Comparison of ENCODE assay signal across 8 mouse cellular contexts in the genomic region with DNA sequence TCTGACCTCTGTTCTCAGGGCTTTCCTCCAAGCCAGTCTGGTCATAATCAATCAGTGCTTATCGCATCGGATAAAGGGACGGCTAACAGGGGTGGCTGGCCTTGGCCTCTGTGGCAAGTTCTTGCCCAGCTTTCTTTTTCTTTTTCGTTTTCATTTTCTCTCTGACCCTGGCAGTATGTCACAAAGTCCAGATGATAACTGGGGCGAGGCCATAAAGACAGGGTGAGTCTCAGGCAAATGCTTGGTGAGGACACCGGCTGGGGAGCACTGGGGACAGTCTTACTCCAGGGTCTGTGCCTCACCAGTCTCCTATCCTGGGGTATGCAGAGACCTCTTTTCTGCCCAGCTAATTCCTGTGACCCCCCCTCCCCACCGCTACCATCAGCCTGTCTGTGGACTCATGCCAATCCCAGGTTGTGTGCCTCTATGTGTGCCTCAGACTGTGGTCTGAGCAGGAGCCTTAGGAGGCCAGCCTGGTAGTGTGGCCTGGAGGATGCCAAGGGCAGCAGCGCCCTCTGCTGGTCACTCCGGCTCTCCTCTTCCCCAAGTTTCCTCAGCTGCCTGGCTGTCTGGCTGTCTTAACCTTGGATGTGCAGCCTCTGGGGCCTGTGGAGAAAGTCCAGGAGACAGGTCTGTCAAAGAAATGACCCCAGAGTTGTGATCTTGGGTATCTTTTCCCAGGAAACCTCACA. TPM values are rescaled to one million over a fixed set of nuclear protein-coding genes. Genes with fewer than 3 reads are reported as not detected.
A peak's percentile ranks its signal among the peaks of the same experiment; 100 is the strongest.
DNase-seq lines count a peak whose midpoint lies in the region; ATAC-seq and TF ChIP-seq lines count a peak whose summit lies in the region.

No protein-coding gene starts in this region.

- peak; percentile 54 for ATAC-seq in heart, embryonic 12.5 days (ENCODE audit: insufficient number of reproducible peaks, low FRiP score)
- ATAC-seq in kidney, postnatal 0 days (replicated peaks; ENCODE audit: low FRiP score, low read depth) = peak; percentile 65
- 0 out of 2 replicates have a peak, but pooled peaks have one; percentile 35 for ATAC-seq in liver, embryonic 11.5 days (replicated peaks; ENCODE audit: low FRiP score)
- peak; percentile 55; the same call in 1 of the 2 replicates for ATAC-seq in stomach, embryonic 14.5 days (ENCODE audit: insufficient number of reproducible peaks, insufficient read depth, low FRiP score, low read depth)

- peaks cover 38% of the 10 kb centered on the region for H3K27me3 ChIP-seq in heart, embryonic 12.5 days (replicated peaks)
- H3K27me3 ChIP-seq in kidney, postnatal 0 days (ENCODE audit: insufficient read depth, low read length) = no peaks in the 10 kb centered on the region; the same call in 1 of the 2 replicates
- H3K27me3 ChIP-seq in liver, embryonic 11.5 days (replicated peaks; ENCODE audit: control insufficient read depth, insufficient read depth, low read length) = peaks cover 7% of the 10 kb centered on the region
- H3K27me3 ChIP-seq in stomach, embryonic 14.5 days (ENCODE audit: control insufficient read depth, insufficient read depth, low read length) = no peaks in the 10 kb centered on the region

- no peak overlapping the region for H3K4me2 ChIP-seq in heart, embryonic 12.5 days
- no peak overlapping the region for H3K4me2 ChIP-seq in kidney, postnatal 0 days (ENCODE audit: low read length)
- H3K4me2 ChIP-seq in liver, embryonic 11.5 days = no peak overlapping the region
- no peak overlapping the region for H3K4me2 ChIP-seq in stomach, embryonic 14.5 days (replicated peaks; ENCODE audit: low read depth, low read length)

- TF ChIP-seq CTCF in bone marrow macrophage, adult 2 months (IDR thresholded peaks at IDR 0.05; ENCODE audit: low read depth, low read length) = peak; percentile 94
- TF ChIP-seq CTCF in kidney, postnatal 0 days (IDR thresholded peaks at IDR 0.05; ENCODE audit: low read depth) = peak; percentile 98

- H3K4me1 ChIP-seq in bone marrow macrophage, adult 2 months (ENCODE audit: control insufficient read depth, insufficient read depth, low read length) = peaks cover 16% of the 10 kb centered on the region
- H3K4me1 ChIP-seq in heart, embryonic 12.5 days (replicated peaks) = no peaks in the 10 kb centered on the region
- H3K4me1 ChIP-seq in kidney, postnatal 0 days (replicated peaks; ENCODE audit: insufficient read depth, low read length) = no peaks in the 10 kb centered on the region
- H3K4me1 ChIP-seq in liver, embryonic 11.5 days (replicated peaks; ENCODE audit: control insufficient read depth, insufficient read depth, low read length) = no peaks in the 10 kb centered on the region
- no peaks in the 10 kb centered on the region for H3K4me1 ChIP-seq in stomach, embryonic 14.5 days (ENCODE audit: control insufficient read depth, insufficient read depth, low read length)

- DNase-seq in B cell, adult 2 months = peak; percentile 88
- DNase-seq in fat pad, adult 2 months (ENCODE audit: extremely low read depth, low read depth, low spot score) = peak; percentile 3
- DNase-seq in kidney, postnatal 0 days (ENCODE audit: low spot score) = peak; percentile 95
- peak; percentile 78 for DNase-seq in liver, embryonic 11.5 days (ENCODE audit: low spot score)
- DNase-seq in neural tube, embryonic 10.5 days (ENCODE audit: extremely low spot score, low spot score) = peak; percentile 90

- H3K27ac ChIP-seq in bone marrow macrophage, adult 2 months (ENCODE audit: insufficient read depth, low read depth, low read length) = no peak overlapping the region
- H3K27ac ChIP-seq in heart, embryonic 12.5 days (ENCODE audit: poor library complexity, severe bottlenecking) = no peak overlapping the region
- H3K27ac ChIP-seq in kidney, postnatal 0 days = no peak overlapping the region
- H3K27ac ChIP-seq in liver, embryonic 11.5 days (ENCODE audit: low read depth, low read length) = no peak overlapping the region
- H3K27ac ChIP-seq in stomach, embryonic 14.5 days (ENCODE audit: low read length) = no peak overlapping the region

- WGBS in heart, embryonic 12.5 days = 43% methylated on average over 9 of the region's 9 CpGs
- WGBS in kidney, postnatal 0 days = 49% methylated on average over 9 of the region's 9 CpGs
- WGBS in liver, embryonic 11.5 days = 46% methylated on average over 9 of the region's 9 CpGs
- 42% methylated on average over 9 of the region's 9 CpGs for WGBS in stomach, embryonic 14.5 days

- H3K9ac ChIP-seq in heart, embryonic 12.5 days = no peak overlapping the region
- H3K9ac ChIP-seq in kidney, postnatal 0 days (ENCODE audit: low read depth, low read length) = no peak overlapping the region
- H3K9ac ChIP-seq in liver, embryonic 11.5 days (ENCODE audit: low read depth, low read length) = no peak overlapping the region
- no peak overlapping the region for H3K9ac ChIP-seq in stomach, embryonic 14.5 days (replicated peaks; ENCODE audit: low read depth, low read length)

- H3K9me3 ChIP-seq in heart, embryonic 12.5 days (replicated peaks) = no peaks in the 10 kb centered on the region
- H3K9me3 ChIP-seq in kidney, postnatal 0 days (replicated peaks; ENCODE audit: low read length) = no peaks in the 10 kb centered on the region
- H3K9me3 ChIP-seq in liver, embryonic 11.5 days (ENCODE audit: control insufficient read depth, low read length) = no peaks in the 10 kb centered on the region
- no peaks in the 10 kb centered on the region for H3K9me3 ChIP-seq in stomach, embryonic 14.5 days (ENCODE audit: control insufficient read depth, low read depth, low read length)

- no peaks in the 10 kb centered on the region for H3K36me3 ChIP-seq in heart, embryonic 12.5 days
- no peaks in the 10 kb centered on the region for H3K36me3 ChIP-seq in kidney, postnatal 0 days (ENCODE audit: insufficient read depth, low read length)
- H3K36me3 ChIP-seq in liver, embryonic 11.5 days (ENCODE audit: control insufficient read depth, insufficient read depth, low read length) = no peaks in the 10 kb centered on the region
- no peaks in the 10 kb centered on the region for H3K36me3 ChIP-seq in stomach, embryonic 14.5 days (ENCODE audit: control insufficient read depth, insufficient read depth, low read length)

- TF ChIP-seq POLR2A in bone marrow macrophage, adult 2 months (IDR thresholded peaks at IDR 0.05; ENCODE audit: borderline replicate concordance, low read depth, low read length) = no peak

- H3K4me3 ChIP-seq in bone marrow macrophage, adult 2 months (ENCODE audit: insufficient read depth, low read length) = no peak overlapping the region
- no peak overlapping the region for H3K4me3 ChIP-seq in heart, embryonic 12.5 days
- H3K4me3 ChIP-seq in kidney, postnatal 0 days (replicated peaks; ENCODE audit: low read depth, low read length) = no peak overlapping the region
- H3K4me3 ChIP-seq in liver, embryonic 11.5 days (ENCODE audit: low read depth, low read length) = no peak overlapping the region
- H3K4me3 ChIP-seq in stomach, embryonic 14.5 days (ENCODE audit: low read depth, low read length) = no peak overlapping the region

RNA-seq across cellular contexts. Expression of a gene that starts 59.9 kb away (rescaled TPM):
- polyA plus RNA-seq in bone marrow macrophage, adult 2 months (2012; ENCODE audit: insufficient read depth, insufficient read length, missing spikeins) = 157 and 163 TPM in 2 replicates
- polyA plus RNA-seq in heart, embryonic 12.5 days (2016; fragmentation: Nextera tagmentation; extraction: Ambion mirVana) = 4.9 and 5.6 TPM in 2 replicates
- polyA plus RNA-seq in kidney, postnatal 0 days (2015; fragmentation: Nextera tagmentation; extraction: Ambion mirVana) = 15.7 TPM in 2 replicates
- polyA plus RNA-seq in liver, embryonic 11.5 days (2014; fragmentation: Nextera tagmentation; extraction: Ambion mirVana) = 10.5 and 12.3 TPM in 2 replicates
- polyA plus RNA-seq in stomach, embryonic 14.5 days (2014; fragmentation: Nextera tagmentation; extraction: Ambion mirVana) = 12.7 and 15.3 TPM in 2 replicates

Comparison
In these comparisons a context has a peak if more than half of its experiments do, and no peak if none do; other contexts are left out.
1. DNase-seq: peak in every context shown above with its lines; median percentile 95 in kidney, postnatal 0 days; 90 in neural tube, embryonic 10.5 days; 88 in B cell, adult 2 months; 78 in liver, embryonic 11.5 days; 3 in fat pad, adult 2 months.